Mouse (Mus musculus): ENCODE measurements around the gene Lif. TPM values are rescaled to one million over a fixed set of nuclear protein-coding genes. Genes with fewer than 3 reads are reported as not detected.

The Lif gene
- total RNA-seq, 2 experiments from 2014 or later = 0.16 to 0.50 TPM

- no peak for DNase-seq
- intact Hi-C loops (cut with DNase I) = no loop called here
Measured at GRCm38 (mm10) chr11:4294047-4294446, 36.7 kb downstream of the Lif start.

GRCm38 (mm10) chr11:4294495-4295351, 37.4 kb downstream of the Lif start:
- peak in 1 of 2 experiments; percentile 27 for DNase-seq

GRCm38 (mm10) chr11:4296610-4297275, 39.4 kb downstream of the Lif start:
- DNase-seq = no peak
- intact Hi-C loops (cut with DNase I) = no loop called here

More at GRCm38 (mm10) chr11:4294495-4295351, 37.4 kb downstream of the Lif start:
- intact Hi-C loops (cut with DNase I) = no loop called here

GRCm38 (mm10) chr11:4297753-4298152, 40.4 kb downstream of the Lif start:
- no peak for DNase-seq

DNA sequence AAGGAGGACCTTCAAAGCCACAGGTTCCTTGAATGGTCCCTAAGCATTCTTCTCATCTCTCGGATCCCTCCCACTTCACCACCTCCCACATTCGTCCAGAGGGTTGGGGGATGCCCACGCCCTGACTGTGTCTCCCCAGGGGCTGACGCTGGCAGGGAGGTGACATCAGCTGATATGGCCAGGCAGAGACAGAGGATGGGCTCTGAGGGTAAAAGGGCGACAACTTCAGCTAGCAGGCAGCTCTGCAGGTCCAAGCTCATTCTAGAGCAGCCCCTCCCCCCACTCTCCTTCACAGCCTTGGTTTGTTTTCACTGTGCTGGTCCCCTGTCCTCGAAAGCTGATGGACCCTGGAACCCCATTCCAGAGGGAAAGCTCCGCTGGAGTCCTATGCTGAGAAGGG, 41.3 kb downstream of the Lif start:
- intact Hi-C loops (cut with DNase I) = no loop called here

More at GRCm38 (mm10) chr11:4297753-4298152, 40.4 kb downstream of the Lif start:
- intact Hi-C loops (cut with DNase I) = no loop called here

GRCm38 (mm10) chr11:4299191-4299590, 41.8 kb downstream of the Lif start:
- intact Hi-C loops (cut with DNase I) = no loop called here
- peak in 1 of 2 experiments; percentile 28 for DNase-seq

More for the DNA sequence above, 41.3 kb downstream of the Lif start:
- DNase-seq = no peak

- intact Hi-C loops (cut with DNase I) = no loop called here
- peak; percentile 64 to 71 for DNase-seq
Measured at GRCm38 (mm10) chr11:4299735-4300474, 42.5 kb downstream of the Lif start.

DNA sequence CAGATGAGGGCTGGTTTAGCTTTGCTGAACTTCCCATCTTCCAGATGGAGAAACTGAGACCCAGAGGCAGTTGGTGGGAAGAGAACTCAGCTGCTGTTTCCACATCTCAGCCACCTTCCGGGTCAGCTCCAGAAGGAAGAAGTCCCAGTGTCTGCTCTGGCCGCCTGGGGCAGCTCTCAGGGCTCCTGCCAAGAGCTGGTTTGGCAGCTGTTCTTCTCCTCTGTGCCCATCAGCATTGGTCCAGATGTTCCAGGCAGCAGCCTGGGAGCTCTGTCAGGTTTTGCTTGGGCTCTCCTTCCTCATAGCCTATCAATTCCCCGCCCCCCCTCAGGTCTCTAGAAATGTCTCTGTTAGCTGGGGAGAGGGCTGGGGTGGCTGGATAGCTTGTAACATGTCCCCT, 43.3 kb downstream of the Lif start:
- intact Hi-C loops (cut with DNase I) = no loop called here
- DNase-seq = peak in 1 of 2 experiments; percentile 37

DNA sequence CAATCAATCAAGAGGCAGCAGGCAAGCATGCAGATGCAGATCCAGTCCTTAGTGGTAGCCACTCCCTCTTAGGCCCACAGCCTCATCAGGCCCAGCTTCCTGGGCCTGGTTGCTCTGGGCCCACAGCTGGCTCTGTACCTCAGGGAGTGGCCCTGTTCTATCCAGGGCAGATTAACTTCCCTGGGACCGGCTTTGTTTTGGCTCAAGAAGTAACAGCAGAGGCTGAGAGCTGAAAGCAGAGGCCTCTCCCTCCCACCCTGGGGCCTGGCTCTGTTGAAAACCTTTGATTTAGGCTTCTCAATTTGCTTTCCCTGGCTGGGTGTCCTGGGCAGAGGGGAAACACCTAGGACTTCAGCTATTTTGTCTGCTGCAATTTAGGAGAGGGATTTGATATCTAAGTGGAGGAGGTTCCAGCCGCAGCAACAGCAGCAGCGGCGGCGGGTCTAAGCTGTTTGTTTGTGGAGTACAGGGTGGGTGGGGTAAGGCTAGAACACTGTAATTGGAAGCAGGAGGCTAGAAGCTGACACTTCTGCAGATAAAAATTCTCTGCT, 45.1 kb downstream of the Lif start:
- intact Hi-C loops (cut with DNase I) = no loop called here
- DNase-seq = no peak

DNA sequence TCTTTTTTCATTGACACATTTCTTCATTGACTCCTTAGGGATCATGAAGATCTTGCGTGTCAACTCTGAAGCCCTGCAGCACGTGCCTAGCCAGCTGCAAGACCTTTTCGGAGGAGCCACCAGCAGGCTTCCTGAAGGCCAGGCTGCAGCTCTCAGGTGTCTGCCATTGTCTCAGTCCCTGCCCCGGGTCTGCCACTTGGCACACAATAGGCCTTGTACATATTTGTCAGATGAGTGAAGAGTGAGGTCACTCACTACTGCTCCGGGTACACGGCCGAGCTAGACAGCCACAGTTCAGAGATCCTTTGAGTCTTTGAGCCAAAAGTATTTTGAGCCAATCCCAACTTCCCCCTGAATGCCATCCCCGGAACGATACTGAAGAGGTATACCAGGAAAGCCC, 45.7 kb downstream of the Lif start:
- intact Hi-C loops (cut with DNase I) = no loop called here
- DNase-seq = no peak

- intact Hi-C loops (cut with DNase I) = no loop called here
- DNase-seq = no peak
Measured at GRCm38 (mm10) chr11:4304203-4304602, 46.8 kb downstream of the Lif start.

DNA sequence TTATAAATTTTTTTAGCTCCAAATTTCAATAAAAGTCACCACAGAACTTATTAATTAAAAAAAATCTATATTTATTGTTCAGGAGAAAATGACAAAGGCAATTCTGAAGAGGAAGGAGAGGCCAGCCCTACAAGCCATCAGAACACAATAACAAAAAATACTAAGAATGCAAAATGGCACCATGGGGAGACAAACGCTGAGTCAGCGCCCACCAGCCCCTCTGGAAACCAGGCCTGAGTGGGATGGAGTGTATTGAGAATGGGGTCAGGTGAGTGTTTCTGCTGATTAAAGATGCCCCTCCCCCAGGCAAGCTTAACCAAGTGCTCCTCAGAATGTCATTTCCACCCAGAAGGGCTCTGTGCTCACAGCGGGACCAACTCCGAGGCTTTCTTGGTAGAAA, 47.7 kb downstream of the Lif start:
- DNase-seq = no peak
- intact Hi-C loops (cut with DNase I) = no loop called here

GRCm38 (mm10) chr11:4306086-4306485, 48.7 kb downstream of the Lif start:
- no peak for DNase-seq
- intact Hi-C loops (cut with DNase I) = no loop called here

GRCm38 (mm10) chr11:4308060-4308513, 50.7 kb downstream of the Lif start:
- no peak for DNase-seq
- intact Hi-C loops (cut with DNase I) = no loop called here

- DNase-seq = peak in 1 of 2 experiments; percentile 29
- intact Hi-C loops (cut with DNase I) = no loop called here
Measured at GRCm38 (mm10) chr11:4308514-4309450, 51.4 kb downstream of the Lif start.

- intact Hi-C loops (cut with DNase I) = no loop called here
- no peak for DNase-seq
Measured at GRCm38 (mm10) chr11:4309613-4310012, 52.3 kb downstream of the Lif start.

DNA sequence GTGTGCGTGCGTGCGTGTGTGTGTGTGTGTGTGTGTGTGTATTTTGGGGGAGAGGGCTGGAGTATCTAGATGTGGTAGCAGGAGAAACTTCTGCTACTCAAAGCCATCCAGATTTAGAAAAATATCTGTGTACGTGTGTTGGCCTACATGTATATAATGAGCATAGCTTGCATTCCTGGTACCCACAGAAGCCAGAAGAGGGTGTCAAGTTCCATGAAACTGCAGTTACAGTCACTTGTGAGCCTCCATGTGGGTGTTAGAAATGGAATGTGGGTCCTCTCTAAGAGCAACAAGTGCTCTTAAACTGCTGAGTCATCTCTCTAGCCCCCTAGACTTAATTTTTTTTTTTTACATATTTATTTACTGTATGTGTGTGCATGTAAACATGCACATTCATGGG, 53.0 kb downstream of the Lif start:
- no peak for DNase-seq
- intact Hi-C loops (cut with DNase I) = no loop called here

- intact Hi-C loops (cut with DNase I) = no loop called here
- no peak for DNase-seq
Measured at GRCm38 (mm10) chr11:4312180-4312579, 54.8 kb downstream of the Lif start.

DNA sequence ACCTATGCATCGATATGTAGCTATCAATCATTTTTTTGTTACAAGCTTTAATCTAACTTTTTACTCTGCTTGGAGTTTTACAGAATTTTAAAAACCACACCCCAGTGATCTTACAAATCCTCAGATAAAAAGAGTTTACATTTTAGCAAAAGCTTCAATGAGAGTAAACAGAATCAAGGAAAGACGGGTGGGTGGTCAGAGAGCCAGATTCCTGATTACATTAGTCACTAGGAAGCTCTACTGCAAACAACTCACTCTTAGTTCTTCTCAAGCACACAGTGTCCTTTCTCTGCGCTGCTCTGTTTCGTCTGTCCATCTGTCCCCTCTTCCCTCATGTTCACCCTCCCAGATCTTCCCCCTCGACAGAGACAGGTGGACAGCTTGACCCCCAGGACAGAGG, 59.9 kb downstream of the Lif start:
- intact Hi-C loops (cut with DNase I) = no loop called here
- DNase-seq = no peak

DNA sequence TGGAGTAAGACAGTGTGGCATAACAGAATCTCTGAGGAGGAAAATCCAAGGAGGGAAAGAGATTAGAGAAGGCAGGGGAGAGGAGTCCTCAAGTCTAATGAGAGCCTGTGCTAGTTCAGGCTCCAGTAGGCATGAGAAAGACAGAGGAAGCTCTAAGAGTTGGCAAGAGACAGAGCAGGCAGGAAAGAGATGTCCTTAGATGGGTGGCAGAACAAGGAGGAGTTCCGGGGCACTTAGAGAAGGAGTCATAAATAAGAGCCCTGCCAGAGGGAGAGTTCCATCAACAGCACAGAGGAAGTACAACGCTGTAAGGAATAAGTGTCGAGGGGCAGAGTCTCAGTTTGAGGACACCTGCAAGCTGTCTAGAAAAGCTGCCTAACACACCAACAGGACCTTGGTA, 60.7 kb downstream of the Lif start:
- intact Hi-C loops (cut with DNase I) = no loop called here
- DNase-seq = no peak
